Mouse (Mus musculus): ENCODE measurements around the gene Stambpl1.

Gene Stambpl1

GRCm38 (mm10) chr19:34237746-34238145, 45.7 kb downstream of the Stambpl1 start:
- in situ Hi-C loops (cut with MseI, MboI) = loop anchor here in 1 of 2 experiments (25.0 kb wide), 1 partner anchor 250 kb away; the partner anchor contains the start of gene Ch25h

DNA sequence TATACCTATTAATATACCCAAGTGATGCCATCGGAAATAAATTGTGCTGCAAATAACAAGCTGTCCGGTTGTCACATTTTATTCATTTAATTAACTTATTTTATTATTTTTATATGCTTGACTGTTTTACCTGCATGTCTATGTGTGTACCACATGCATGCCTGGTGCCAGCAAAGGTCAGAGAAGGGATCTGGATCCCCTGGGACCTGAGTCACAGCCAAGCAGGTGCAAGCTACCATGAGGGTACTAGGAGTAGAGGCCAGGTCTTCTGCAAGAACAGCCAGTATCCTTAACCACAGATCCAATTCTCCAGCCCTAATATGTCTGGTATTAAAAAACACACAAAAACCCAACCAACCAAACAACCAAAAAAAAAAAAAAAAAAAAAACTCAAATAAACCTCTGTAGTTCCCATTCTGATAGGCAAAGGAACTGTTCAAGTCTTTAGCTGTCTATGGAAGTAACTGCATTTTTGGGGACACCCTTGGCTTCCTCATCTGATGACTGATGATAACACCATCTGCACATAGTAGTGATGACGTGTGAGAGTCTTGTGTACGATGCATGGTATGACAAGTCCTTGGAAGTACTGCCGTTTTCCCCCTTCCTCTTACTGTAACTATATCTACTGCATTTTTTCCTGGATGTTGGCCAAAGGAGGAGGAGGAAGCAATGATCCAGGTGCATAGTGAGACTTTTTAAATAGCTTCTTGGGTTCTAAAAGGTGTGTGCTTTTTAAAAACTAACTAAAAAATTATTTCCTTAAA, 48.4 kb downstream of the Stambpl1 start:
- in situ Hi-C loops (cut with MseI, MboI) = loop anchor here in 1 of 2 experiments (25.0 kb wide), 1 partner anchor 247 kb away; the partner anchor contains the start of gene Ch25h

DNA sequence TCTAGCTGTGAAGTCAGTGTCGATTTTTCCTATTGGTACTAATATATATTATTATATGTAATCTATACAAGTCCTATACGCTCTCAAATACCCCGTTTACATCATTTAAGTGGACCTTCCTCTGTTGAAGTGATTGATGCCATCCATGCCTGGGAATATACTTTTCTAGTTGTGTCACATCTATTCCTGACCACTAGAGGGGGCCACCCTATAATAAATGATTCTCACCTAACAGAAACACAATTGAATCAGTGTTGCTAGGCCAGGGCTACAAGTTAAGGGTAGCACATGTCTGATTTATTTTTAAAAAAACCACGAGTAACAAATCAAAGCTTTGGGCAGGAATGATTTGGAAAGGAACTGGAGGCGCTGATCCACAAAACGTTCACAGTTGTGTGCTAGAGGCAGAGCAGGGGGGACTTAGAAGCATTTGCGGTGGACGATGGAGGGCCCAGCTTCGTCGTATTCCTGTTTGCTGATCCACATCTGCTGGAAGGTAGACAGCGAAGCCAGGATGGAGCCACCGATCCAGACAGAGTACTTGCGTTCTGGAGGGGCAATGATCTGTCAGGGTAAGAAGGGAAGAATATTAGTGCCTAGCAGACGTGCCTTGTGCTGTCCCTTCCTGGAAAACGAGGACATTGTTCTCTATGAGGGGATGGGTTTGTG, 49.4 kb downstream of the Stambpl1 start:
- in situ Hi-C loops (cut with MseI, MboI) = loop anchor here in 1 of 2 experiments (25.0 kb wide), 1 partner anchor 246 kb away; the partner anchor contains the start of gene Ch25h

- in situ Hi-C loops (cut with MseI, MboI) = loop anchor here in 1 of 2 experiments (25.0 kb wide), 1 partner anchor 244 kb away; the partner anchor contains the start of gene Ch25h
Observed at GRCm38 (mm10) chr19:34242925-34243324, 50.9 kb downstream of the Stambpl1 start.

GRCm38 (mm10) chr19:34244056-34244455, 52.0 kb downstream of the Stambpl1 start:
- in situ Hi-C loops (cut with MseI, MboI) = loop anchor here in 1 of 2 experiments (25.0 kb wide), 1 partner anchor 243 kb away; the partner anchor contains the start of gene Ch25h

GRCm38 (mm10) chr19:34248558-34248957, 56.5 kb downstream of the Stambpl1 start:
- in situ Hi-C loops (cut with MseI, MboI) = loop anchor here in 1 of 2 experiments (25.0 kb wide), 1 partner anchor 239 kb away; the partner anchor contains the start of gene Ch25h

DNA sequence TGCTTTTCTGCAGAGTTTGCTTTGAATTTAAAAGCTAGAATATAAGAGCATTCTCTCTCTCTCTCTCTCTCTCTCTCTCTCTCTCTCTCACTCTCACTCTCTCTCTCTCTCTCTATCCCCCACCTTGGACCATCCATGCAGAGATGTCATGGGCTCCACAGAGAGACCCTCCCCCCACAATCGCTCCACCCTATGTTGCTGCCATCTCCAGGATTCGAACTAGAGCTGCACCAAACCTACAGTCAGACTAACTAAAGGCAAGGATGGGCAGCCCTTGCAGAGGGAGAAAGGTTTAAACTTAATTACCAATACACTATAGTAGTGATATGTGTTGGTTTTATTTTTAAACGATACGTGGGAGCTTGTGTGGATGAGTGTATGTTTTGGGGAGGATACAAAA, 58.6 kb downstream of the Stambpl1 start:
- in situ Hi-C loops (cut with MseI, MboI) = no loop called here

GRCm38 (mm10) chr19:34251900-34252299, 59.9 kb downstream of the Stambpl1 start:
- in situ Hi-C loops (cut with MseI, MboI) = no loop called here

DNA sequence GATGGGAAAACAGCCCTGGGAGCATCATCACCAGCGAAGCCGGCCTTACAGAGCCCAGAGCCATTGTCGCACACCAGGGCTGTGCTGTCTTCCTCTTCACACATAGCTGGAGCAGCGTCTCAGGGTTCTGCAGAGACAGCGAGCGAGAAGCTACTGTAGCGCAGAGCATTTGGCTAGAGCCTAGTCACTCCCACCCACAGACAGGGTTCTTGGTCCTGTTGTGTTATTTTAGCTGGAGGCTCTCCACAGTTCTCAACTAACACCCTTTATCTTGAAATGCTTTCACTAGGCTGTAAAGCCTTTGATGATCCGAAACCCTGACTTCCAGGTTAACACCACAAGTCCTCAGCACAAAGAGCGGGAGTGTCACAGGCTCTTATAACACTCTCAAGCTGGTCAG, 60.4 kb downstream of the Stambpl1 start:
- in situ Hi-C loops (cut with MseI, MboI) = no loop called here

- in situ Hi-C loops (cut with MseI, MboI) = no loop called here
Observed at GRCm38 (mm10) chr19:34254101-34254879, 62.3 kb downstream of the Stambpl1 start.

DNA sequence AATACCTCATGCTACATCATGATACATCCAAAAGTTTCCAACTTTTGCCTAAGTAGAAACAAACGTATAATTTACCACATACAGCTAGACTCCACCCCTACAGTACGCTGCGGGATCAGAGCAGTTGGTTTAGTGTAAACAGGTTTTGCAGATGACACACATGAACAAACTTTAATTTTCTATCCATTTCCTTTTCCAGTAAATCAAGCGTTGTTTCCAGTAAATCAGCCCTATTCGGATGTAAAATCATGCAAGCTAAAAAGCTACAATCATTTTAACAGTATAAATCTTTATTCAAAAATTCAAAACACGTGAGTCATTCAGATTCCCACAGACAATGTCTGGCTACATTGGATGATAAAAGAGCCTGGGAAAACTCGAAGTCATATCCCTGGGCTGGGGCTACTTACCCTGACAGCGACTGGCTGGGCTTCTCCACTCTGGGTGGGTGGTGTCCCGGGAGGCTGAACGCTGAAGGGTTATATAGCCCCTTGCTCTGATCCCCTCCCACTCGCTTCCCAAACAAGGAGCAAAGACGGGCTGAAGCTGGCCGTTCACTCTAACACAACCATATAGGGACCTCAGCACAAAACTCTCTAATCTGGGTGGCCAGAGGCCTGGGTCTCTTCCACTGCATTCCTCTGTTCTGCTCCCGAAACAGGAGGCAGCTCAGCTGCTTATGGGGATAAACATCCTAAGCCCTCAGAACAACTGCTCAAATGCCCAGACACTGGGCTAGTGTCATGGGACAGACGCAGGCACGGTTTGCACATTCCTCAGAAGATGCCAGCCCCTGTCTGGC, 63.1 kb downstream of the Stambpl1 start, which contains the start of gene Acta2:
Gene Acta2 (minus strand): TSS at position 711 of the 802 bp plus-strand sequence.
- in situ Hi-C loops (cut with MseI, MboI) = no loop called here

DNA sequence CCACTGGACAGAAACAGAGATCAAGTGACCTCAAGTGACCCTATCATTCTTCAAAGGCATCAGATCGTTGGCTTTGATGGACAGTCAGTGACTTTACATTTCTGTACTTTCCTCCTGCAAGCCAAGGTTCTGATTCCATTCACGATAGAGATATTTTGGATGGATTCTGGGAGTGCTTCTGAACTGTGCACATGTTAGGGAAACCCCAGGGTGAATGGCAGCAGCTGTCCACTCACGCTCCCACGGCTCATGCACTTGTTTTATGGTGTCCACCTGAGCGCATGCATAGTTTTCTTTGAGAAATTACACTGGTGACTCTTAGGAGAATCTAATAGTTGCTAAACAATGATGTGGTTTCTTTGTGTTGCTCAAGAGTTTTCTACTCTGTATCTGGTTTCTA, 64.1 kb downstream of the Stambpl1 start:
- in situ Hi-C loops (cut with MseI, MboI) = no loop called here

GRCm38 (mm10) chr19:34256936-34257335, 64.9 kb downstream of the Stambpl1 start:
- in situ Hi-C loops (cut with MseI, MboI) = no loop called here

DNA sequence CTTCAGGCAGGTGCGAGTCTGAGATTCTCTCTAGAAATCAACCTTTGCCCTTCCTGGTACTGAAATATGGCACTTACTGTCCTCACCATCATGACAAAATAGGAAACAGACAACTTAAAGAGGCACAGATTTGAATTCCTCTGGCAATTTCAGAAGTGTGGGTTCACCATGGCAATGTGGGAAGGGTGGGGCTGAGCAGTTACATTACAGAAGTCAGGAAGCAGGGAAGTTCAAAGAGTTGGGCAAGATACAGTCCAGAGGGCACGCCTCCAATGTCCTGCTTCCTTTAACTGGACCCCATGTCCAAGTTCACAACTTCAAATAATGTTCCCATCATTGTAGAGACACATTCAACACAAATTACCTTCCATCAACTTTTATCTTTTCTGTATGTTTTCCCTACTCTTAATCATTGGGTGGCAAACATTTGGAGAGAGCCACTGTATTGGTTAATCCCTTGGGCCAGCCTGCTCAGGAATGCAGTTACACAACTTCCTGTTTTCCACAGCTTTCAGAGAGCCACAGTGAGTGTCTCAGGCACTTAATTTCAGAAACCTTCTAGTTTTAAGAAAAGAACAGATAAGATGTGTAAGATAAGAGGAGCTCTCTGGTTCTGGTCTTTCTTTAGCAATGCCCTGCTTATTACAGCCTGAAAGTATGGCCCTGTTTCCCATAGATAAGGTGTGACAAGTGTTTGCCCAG, 70.4 kb downstream of the Stambpl1 start:
- in situ Hi-C loops (cut with MseI, MboI) = no loop called here

DNA sequence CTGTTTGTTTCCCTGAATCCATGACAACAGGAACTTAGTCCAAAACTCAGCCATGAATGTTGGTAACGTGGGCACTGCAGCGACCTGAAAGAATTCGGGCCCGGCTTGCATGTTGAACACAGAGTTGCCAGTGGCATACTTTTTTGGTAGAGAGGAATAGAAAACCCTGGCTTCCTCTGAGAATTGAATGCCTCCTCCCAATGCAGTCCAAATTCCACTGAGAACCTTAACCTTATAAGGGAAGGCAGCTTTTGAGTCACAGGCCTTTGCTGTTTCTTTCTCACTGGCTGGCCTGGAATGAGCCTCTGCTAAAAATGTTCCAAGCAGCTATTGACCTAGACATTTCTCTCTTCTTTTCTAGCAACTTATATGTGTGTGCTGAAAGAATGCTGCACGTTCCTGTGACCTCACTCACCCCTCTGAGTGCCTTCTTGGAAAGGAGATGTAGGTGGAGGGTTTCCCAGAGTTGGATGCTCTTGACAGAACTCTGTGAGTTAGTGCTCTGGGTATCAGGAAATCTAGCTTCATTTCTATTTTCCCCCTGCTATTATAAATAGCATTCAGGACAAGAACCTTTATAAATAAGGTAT, 73.7 kb downstream of the Stambpl1 start:
- in situ Hi-C loops (cut with MseI, MboI) = no loop called here

GRCm38 (mm10) chr19:34268991-34269390, 77.0 kb downstream of the Stambpl1 start:
- in situ Hi-C loops (cut with MseI, MboI) = no loop called here

DNA sequence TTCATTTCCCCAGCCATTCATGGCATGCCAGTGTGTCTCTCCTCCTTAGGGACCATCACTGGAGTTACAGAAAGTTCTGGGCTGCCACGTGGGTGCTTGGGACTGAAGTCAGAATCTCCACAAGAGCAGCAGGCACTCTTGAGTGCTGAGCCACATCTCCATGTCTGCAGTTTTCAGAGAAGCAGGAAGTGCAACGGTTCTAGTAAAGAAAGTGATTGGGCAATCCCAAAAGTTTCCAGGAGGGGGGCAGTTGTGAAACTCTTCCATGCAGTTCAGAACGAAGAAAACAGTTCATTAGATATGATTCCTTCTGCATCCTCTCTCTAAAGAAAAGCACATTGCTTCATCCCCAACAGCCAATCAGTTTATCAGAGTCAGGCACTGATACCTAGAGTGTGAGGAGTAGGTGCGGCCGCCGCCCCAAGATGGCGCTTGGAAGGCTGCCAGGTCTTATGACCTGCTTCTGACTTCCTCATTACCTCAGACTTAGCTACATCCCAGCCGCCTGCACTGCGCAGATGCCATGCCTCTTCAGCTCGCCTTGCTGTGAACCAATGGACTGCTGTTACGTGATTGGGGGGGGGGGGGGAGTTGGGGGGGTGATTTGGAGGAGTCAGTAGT, 78.2 kb downstream of the Stambpl1 start:
- in situ Hi-C loops (cut with MseI, MboI) = no loop called here

DNA sequence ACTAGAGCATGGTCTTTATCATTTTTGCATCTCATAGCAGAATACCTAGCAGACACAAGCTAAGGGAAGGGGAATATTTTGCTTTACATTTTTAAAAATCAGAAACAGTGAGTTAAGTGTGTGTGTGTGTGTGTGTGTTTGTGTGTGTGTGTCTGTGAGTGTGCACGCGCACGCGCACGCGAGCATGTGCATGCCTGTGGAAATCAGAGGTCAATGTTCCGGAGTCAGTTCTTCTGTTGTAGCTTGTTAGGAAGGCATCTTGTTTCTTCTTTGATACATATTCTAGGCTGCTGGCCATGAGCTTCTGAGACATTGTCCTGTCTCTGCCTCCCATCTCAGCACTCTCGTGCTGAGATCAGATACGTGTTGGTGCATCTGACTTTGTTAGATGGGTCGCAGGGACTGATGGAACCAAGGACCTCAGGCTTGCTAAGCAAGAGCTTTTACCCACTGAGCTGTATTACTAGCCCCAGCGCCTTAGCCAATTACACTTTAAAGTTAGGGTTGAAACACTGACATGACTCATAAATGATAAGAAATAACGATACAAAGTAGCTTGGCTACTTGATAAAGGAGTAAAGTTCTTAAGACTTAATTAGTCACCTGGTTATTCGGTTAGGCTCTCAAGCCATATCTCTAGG, 78.9 kb downstream of the Stambpl1 start:
- in situ Hi-C loops (cut with MseI, MboI) = no loop called here

DNA sequence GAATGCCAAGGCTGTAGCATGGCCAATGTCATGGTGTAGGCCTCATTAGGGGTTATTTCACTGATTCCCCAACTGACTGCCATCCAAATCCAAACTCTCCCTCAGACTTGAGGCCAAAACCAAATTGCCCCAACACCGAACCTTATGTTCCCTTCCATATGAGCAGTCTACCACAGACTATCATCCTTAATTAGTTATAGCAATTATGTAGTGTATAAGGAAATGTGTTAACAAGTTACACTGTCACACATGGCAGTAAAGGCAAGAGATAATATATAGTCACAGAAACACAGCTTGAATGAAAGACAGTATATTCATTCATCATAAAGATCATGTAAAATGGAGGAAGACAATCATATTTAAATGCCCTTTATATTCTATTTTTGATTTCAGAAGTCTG, 81.0 kb downstream of the Stambpl1 start:
- in situ Hi-C loops (cut with MseI, MboI) = no loop called here
